Mouse (Mus musculus) MEL (cell line): Measurements from ENCODE around the gene Ppbp. TPM values are rescaled to one million over a fixed set of nuclear protein-coding genes. Genes with fewer than 3 reads are reported as not detected.

ENCODE experiments used
- DNase-seq: peaks from one replicate; pipeline ENCODE4 v3.0.0; 2011; ENCODE audit warnings: low read depth, low spot score
- H3K27ac ChIP-seq: 2 replicates; pipeline ENCODE4 v1.5.1; 2012; ENCODE audit warnings: low read depth, mild to moderate bottlenecking, control low read depth, low read length, moderate library complexity; ENCODE audit not compliant: control insufficient read depth
- H3K27me3 ChIP-seq, 2 experiments: fragments of 150-350 bp in 1 of 2; sonication (generic) in 1 of 2; 2 replicates each; pipeline ENCODE4 v1.6.1; 2012; ENCODE audit warnings: low read length in 2 of 2, mild to moderate bottlenecking in 2 of 2, improper control_type of control experiment in 1 of 2, moderate library complexity in 1 of 2; ENCODE audit not compliant: insufficient read depth in 2 of 2, control insufficient read depth in 1 of 2
- H3K36me3 ChIP-seq, 2 experiments: 2 replicates each; pipeline ENCODE4 v1.6.1; 2012 to 2014; ENCODE audit warnings: low read length in 2 of 2, improper control_type of control experiment in 1 of 2, inconsistent platforms in 1 of 2, mild to moderate bottlenecking in 1 of 2; ENCODE audit not compliant: insufficient read depth in 2 of 2, control insufficient read depth in 1 of 2
- H3K4me1 ChIP-seq, 2 experiments: fragments of 150-350 bp in 1 of 2; sonication (generic) in 1 of 2; 2 replicates each; pipeline ENCODE4 v1.6.1; 2012; ENCODE audit warnings: low read length in 2 of 2, improper control_type of control experiment in 1 of 2, mild to moderate bottlenecking in 1 of 2; ENCODE audit not compliant: insufficient read depth in 2 of 2, control insufficient read depth in 1 of 2
- H3K4me3 ChIP-seq, 2 experiments: fragments of 150-350 bp in 1 of 2; sonication (generic) in 1 of 2; 2 replicates each; pipeline ENCODE4 v1.5.1; 2012; ENCODE audit warnings: low read depth in 2 of 2, low read length in 2 of 2, mild to moderate bottlenecking in 2 of 2, moderate library complexity in 2 of 2, control low read depth in 1 of 2, improper control_type of control experiment in 1 of 2; ENCODE audit not compliant: control insufficient read depth in 1 of 2, insufficient read depth in 1 of 2
- H3K79me2 ChIP-seq: 2 replicates; pipeline ENCODE4 v1.6.1; 2012; ENCODE audit warnings: mild to moderate bottlenecking, low read length, moderate library complexity; ENCODE audit not compliant: control insufficient read depth, poor library complexity, insufficient read depth
- H3K9ac ChIP-seq: 2 replicates; pipeline ENCODE4 v1.6.1; 2012; ENCODE audit warnings: low read depth, mild to moderate bottlenecking, control low read depth, low read length, moderate library complexity; ENCODE audit not compliant: control insufficient read depth, poor library complexity, severe bottlenecking
- H3K9me3 ChIP-seq: fragments of 150-350 bp; sonication (generic); replicated peaks from 2 replicates; pipeline ENCODE4 v1.6.1; 2012; ENCODE audit warnings: mild to moderate bottlenecking, low read length, improper control_type of control experiment, moderate library complexity; ENCODE audit not compliant: insufficient read depth
- CHD2 ChIP-seq: IDR thresholded peaks from 2 replicates; pipeline ENCODE4 v1.6.1; 2011; ENCODE audit warnings: low read length, improper control_type of control experiment
- CTCF ChIP-seq, 3 experiments: IDR thresholded peaks in 2 of 3; conservative IDR thresholded peaks in 1 of 3; 2 replicates each; pipeline ENCODE4 v1.5.1; 2011 to 2012; ENCODE audit warnings: low read length in 3 of 3, low read depth in 2 of 3, mild to moderate bottlenecking in 2 of 3, improper control_type of control experiment in 1 of 3, inconsistent platforms in 1 of 3, mixed read lengths in 1 of 3, moderate library complexity in 1 of 3; ENCODE audit not compliant: control insufficient read depth in 1 of 3, insufficient read depth in 1 of 3, poor library complexity in 1 of 3, severe bottlenecking in 1 of 3
- ELF1 ChIP-seq: IDR thresholded peaks from 2 replicates; pipeline ENCODE4 v1.6.1; 2014; ENCODE audit warnings: low read depth, mild to moderate bottlenecking, inconsistent platforms, low read length, improper control_type of control experiment, moderate library complexity
- EP300 ChIP-seq, 2 experiments: IDR thresholded peaks; 2 replicates each; pipeline ENCODE4 v1.6.1; 2011; ENCODE audit warnings: improper control_type of control experiment in 2 of 2, low read length in 2 of 2, low read depth in 1 of 2, mild to moderate bottlenecking in 1 of 2
- ETS1 ChIP-seq: IDR thresholded peaks from 2 replicates; pipeline ENCODE4 v1.6.1; 2012; ENCODE audit warnings: low read depth, mild to moderate bottlenecking, inconsistent platforms, low read length, improper control_type of control experiment, moderate library complexity
- GABPA ChIP-seq: IDR thresholded peaks from 2 replicates; pipeline ENCODE4 v1.6.1; 2012; ENCODE audit warnings: low read depth, mild to moderate bottlenecking, inconsistent platforms, low read length, improper control_type of control experiment, moderate library complexity
- HCFC1 ChIP-seq: IDR thresholded peaks from 2 replicates; pipeline ENCODE4 v1.6.1; 2012; ENCODE audit warnings: low read depth, mild to moderate bottlenecking, inconsistent platforms, low read length, improper control_type of control experiment, moderate library complexity
- JUND ChIP-seq: IDR thresholded peaks from 2 replicates; pipeline ENCODE4 v1.6.1; 2011; ENCODE audit warnings: low read depth, mild to moderate bottlenecking, improper control_type of control experiment, low read length
- KAT2A ChIP-seq: conservative IDR thresholded peaks from 2 replicates; pipeline ENCODE4 v1.6.1; 2012; ENCODE audit warnings: low read depth, low read length, improper control_type of control experiment, inconsistent platforms
- MAFK ChIP-seq: IDR thresholded peaks from 2 replicates; pipeline ENCODE4 v1.6.1; 2011; ENCODE audit warnings: low read depth, mild to moderate bottlenecking, low read length, improper control_type of control experiment, borderline replicate concordance
- MAX ChIP-seq: IDR thresholded peaks from 2 replicates; pipeline ENCODE4 v1.6.1; 2011; ENCODE audit warnings: low read length, improper control_type of control experiment
- MAZ ChIP-seq: IDR thresholded peaks from 2 replicates; pipeline ENCODE4 v1.6.1; 2012; ENCODE audit warnings: low read depth, mild to moderate bottlenecking, inconsistent platforms, low read length, improper control_type of control experiment
- MYB ChIP-seq: IDR thresholded peaks from 2 replicates; pipeline ENCODE4 v1.6.1; 2011; ENCODE audit warnings: mild to moderate bottlenecking, low read depth, low read length, improper control_type of control experiment
- NELFE ChIP-seq: IDR thresholded peaks from 2 replicates; pipeline ENCODE4 v1.6.1; 2011; ENCODE audit warnings: low read depth, low read length, improper control_type of control experiment
- POLR2A ChIP-seq, 2 experiments: IDR thresholded peaks; 2 replicates each; pipeline ENCODE4 v1.6.1; 2011 to 2012; ENCODE audit warnings: low read length in 2 of 2, mild to moderate bottlenecking in 2 of 2, control low read depth in 1 of 2, improper control_type of control experiment in 1 of 2, low read depth in 1 of 2, moderate library complexity in 1 of 2; ENCODE audit not compliant: control insufficient read depth in 1 of 2, insufficient read depth in 1 of 2, poor library complexity in 1 of 2
- POLR2AphosphoS5 ChIP-seq: IDR thresholded peaks from 2 replicates; pipeline ENCODE4 v1.6.1; 2012; ENCODE audit warnings: low read depth, borderline replicate concordance, mild to moderate bottlenecking, inconsistent platforms, low read length, moderate library complexity, mixed read lengths
- RAD21 ChIP-seq: IDR thresholded peaks from 2 replicates; pipeline ENCODE4 v1.6.1; 2011; ENCODE audit warnings: mild to moderate bottlenecking, low read depth, low read length, improper control_type of control experiment
- RCOR1 ChIP-seq: IDR thresholded peaks from 2 replicates; pipeline ENCODE4 v1.6.1; 2012; ENCODE audit warnings: low read depth, mild to moderate bottlenecking, inconsistent platforms, low read length, improper control_type of control experiment
- TAL1 ChIP-seq: IDR thresholded peaks from 2 replicates; pipeline ENCODE4 v1.6.1; 2012; ENCODE audit warnings: mild to moderate bottlenecking, inconsistent platforms, low read length, moderate library complexity, mixed read lengths
- TBP ChIP-seq: IDR thresholded peaks from 2 replicates; pipeline ENCODE4 v1.8.0; 2011; ENCODE audit warnings: low read depth, low read length, improper control_type of control experiment
- UBTF ChIP-seq: IDR thresholded peaks from 2 replicates; pipeline ENCODE4 v1.6.1; 2012; ENCODE audit warnings: low read depth, mild to moderate bottlenecking, inconsistent platforms, low read length, improper control_type of control experiment, moderate library complexity, borderline replicate concordance; ENCODE audit not compliant: insufficient read depth
- USF1 ChIP-seq: IDR thresholded peaks from 2 replicates; pipeline ENCODE4 v1.6.1; 2014; ENCODE audit warnings: low read depth, mild to moderate bottlenecking, inconsistent platforms, low read length, improper control_type of control experiment, moderate library complexity
- ZC3H11A ChIP-seq: IDR thresholded peaks from 2 replicates; pipeline ENCODE4 v1.6.1; 2012; ENCODE audit warnings: low read depth, mild to moderate bottlenecking, inconsistent platforms, low read length, improper control_type of control experiment
- ZKSCAN1 ChIP-seq: IDR thresholded peaks from 2 replicates; pipeline ENCODE4 v1.6.1; 2012; ENCODE audit warnings: low read depth, mild to moderate bottlenecking, inconsistent platforms, low read length, improper control_type of control experiment, moderate library complexity
- ZNF384 ChIP-seq: IDR thresholded peaks from 2 replicates; pipeline ENCODE4 v1.6.1; 2012; ENCODE audit warnings: low read depth, mild to moderate bottlenecking, inconsistent platforms, low read length, improper control_type of control experiment
- polyA plus RNA-seq, 2 experiments: library from polyadenylated mRNA; stranded (reverse) in 1 of 2; unstranded in 1 of 2; fragments of >175 nt in 1 of 2; fragments of >200 nt in 1 of 2; gene quantifications; 2 replicates each; pipeline versions ENCODE4 v1.2.1 to v1.2.4; 2012; ENCODE audit warnings: low replicate concordance in 2 of 2, low read depth in 1 of 2; ENCODE audit not compliant: insufficient read length in 2 of 2, insufficient read depth in 1 of 2, missing spikeins in 1 of 2
- total RNA-seq: library from RNA; depleted of rRNA; stranded (reverse); fragments of 300-350 nt; gene quantifications from 2 replicates; pipeline ENCODE4 v1.2.3, GENCODE M21; 2012

Gene Ppbp
- total and polyA plus RNA-seq, 3 experiments: 0.12 TPM; not detected in 2

DNA sequence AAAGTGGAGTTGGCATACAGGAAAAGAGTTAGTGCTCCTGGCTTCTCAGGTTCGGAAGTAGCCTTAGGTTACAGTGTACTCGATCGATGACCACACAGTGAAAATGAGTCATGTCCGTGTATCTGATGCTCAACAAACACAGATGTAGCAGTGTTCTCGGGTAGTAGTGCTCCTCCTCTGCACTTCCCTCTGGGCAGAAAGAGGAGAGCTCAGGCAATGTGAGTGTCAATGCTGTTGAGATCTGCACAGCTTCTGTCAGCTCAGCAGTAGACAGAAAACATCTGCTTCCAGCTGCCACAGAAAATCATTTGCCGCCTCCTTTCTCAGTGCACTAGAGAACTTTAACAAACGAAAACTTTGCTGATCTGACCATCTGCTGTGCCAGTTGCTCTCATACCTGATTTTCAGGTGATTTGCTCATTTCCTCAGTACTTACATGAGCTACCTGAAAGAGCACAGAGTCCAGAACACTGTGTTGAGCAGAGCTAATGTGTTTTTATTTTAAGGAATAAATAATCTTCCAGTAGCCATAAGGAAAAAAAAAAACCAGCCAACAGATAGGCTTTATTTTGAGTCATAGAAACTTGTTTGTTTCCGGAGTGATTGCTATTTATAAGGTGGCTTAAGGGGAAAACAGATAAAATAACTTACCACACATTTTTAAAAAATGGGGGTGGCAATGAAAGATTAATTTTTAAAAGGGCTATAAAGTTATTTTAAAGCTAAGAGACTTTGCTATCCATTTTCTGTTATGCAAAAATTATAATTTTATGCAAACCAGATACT lies 2.3 kb upstream of the Ppbp start (continued):
- 0 out of 2 replicates have a peak, but pooled peaks have one; percentile 12 for TF ChIP-seq RCOR1

- Histone ChIP-seq H3K27me3 (no peaks in the 10 kb centered on the region), H3K36me3 (peaks cover 0 to 34% of the 10 kb centered on the region in 2 experiments; a peak in 2 of 4 replicates), H3K9me3 (no peaks in the 10 kb centered on the region), H3K27ac (no peak overlapping the region), H3K4me1 (peaks cover 14 to 22% of the 10 kb centered on the region in 2 experiments), H3K79me2 (peaks cover 2% of the 10 kb centered on the region; the same call in 1 of the 2 replicates), H3K9ac (no peak overlapping the region), H3K4me3 (peak overlapping the region in 1 of 2 experiments; percentile 85; a peak in 2 of 4 replicates)
- TF ChIP-seq ETS1 (peak; percentile 47; the same call in 1 of the 2 replicates), MAFK (peak; percentile 100), JUND (no peak)
- DNase-seq: peak; percentile 56
Observed at GRCm38 (mm10) chr5:90771369-90771768, 3.1 kb downstream of the Ppbp start.

DNA sequence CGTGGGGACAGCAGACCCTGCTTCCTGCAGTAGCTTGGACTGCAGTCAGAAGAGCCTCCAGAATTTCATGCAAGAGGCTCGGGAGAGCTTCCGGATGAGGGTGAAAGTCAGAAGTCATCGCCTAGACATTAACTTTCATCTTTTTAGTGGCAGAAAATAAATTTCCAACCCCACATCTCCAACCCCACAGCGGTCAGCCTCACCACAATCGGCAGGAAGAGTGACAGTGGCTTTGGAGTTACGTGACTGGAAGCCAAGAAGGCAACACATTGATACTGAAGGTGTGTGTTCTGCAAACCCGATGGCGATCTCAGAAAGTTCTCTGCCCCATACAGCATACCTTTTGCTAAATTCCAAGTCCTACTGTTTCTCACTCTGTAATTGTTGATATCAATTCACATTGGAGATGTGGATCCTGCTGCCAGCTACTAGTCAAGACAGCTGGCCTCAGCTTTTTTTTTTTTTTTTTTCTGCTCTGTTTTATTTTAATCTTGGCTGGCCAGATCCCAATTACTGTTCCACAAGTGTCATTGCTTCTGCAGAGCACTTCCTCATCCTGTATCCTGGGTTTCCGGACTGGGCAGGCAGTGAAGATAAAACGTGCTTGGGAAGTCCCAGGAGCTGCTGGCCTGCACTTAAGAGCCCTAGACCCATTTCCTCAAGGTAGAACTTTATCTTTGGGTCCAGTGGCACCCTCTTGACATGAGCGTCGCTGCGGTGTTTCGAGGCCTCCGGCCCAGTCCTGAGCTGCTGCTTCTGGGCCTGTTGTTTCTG lies 3.7 kb downstream of the Ppbp start, which contains the start of gene Pf4:
Gene Pf4 (plus strand): TSS at position 556 of the 774 bp plus-strand sequence.
- Histone ChIP-seq H3K9me3 (no peaks in the 10 kb centered on the region), H3K27ac (peak within 1 kb of the TSS; percentile 59), H3K4me3 (peak within 1 kb of the TSS; percentile 67 to 85), H3K36me3 (peaks cover 0 to 33% of the 10 kb centered on the region in 2 experiments; a peak in 2 of 4 replicates), H3K4me1 (peaks cover 13 to 25% of the 10 kb centered on the region in 2 experiments), H3K79me2 (peaks cover 2% of the 10 kb centered on the region; the same call in 1 of the 2 replicates), H3K27me3 (no peaks in the 10 kb centered on the region), H3K9ac (peak within 1 kb of the TSS; percentile 54)
- peak; percentile 89 for DNase-seq
- 0 out of 2 replicates have a peak, but pooled peaks have one; percentile 6 for TF ChIP-seq NELFE
- no peak for TF ChIP-seq MYB
- TF ChIP-seq POLR2AphosphoS5: no peak
- TF ChIP-seq GABPA: no peak
- peak; percentile 68 for TF ChIP-seq RCOR1
- no peak for TF ChIP-seq UBTF
- peak; percentile 59 for TF ChIP-seq ELF1
- no peak for TF ChIP-seq ZC3H11A
- TF ChIP-seq TAL1: peak; percentile 82
- TF ChIP-seq KAT2A: 0 out of 2 replicates have a peak, but pooled peaks have one; percentile 15
- no peak for TF ChIP-seq RAD21
- peak; percentile 90 to 91 for TF ChIP-seq EP300 (IDR thresholded peaks at IDR 0.05; ENCODE audit: low read depth in 1 of 2, low read length in 2 of 2)
- 0 out of 2 replicates have a peak, but pooled peaks have one; percentile 44 for TF ChIP-seq TBP
- peak; percentile 16; the same call in 1 of the 2 replicates for TF ChIP-seq JUND
- no peak for TF ChIP-seq USF1
- 0 out of 2 replicates have a peak, but pooled peaks have one; percentile 17 for TF ChIP-seq MAX
- 0 out of 2 replicates have a peak, but pooled peaks have one; percentile 46 for TF ChIP-seq HCFC1
- peak; percentile 83 for TF ChIP-seq MAFK
- peak in 1 of 2 experiments; percentile 54; a peak in 2 of 4 replicates for TF ChIP-seq POLR2A (IDR thresholded peaks at IDR 0.05; ENCODE audit: control insufficient read depth in 1 of 2, insufficient read depth in 1 of 2, low read depth in 1 of 2, low read length in 2 of 2, poor library complexity in 1 of 2)
- TF ChIP-seq CTCF (IDR thresholded peaks at IDR 0.05 in 2 of 3, conservative IDR thresholded peaks at IDR 0.05 in 1 of 3; ENCODE audit: control insufficient read depth in 1 of 3, insufficient read depth in 1 of 3, low read depth in 2 of 3, low read length in 3 of 3, poor library complexity in 1 of 3, severe bottlenecking in 1 of 3): no peak
- peak; percentile 100 for TF ChIP-seq ZNF384
- TF ChIP-seq ZKSCAN1: peak; percentile 77; the same call in 1 of the 2 replicates
- no peak for TF ChIP-seq CHD2
- no peak for TF ChIP-seq MAZ
